Mouse (Mus musculus) stomach, postnatal 0 days (tissue): ENCODE data around the gene Nptx1. TPM values are rescaled to one million over a fixed set of nuclear protein-coding genes. Genes with fewer than 3 reads are reported as not detected.

Source experiments
- ATAC-seq: fragments of 200-750 bp; cut with Nextera tagmentation; 2 replicates; pipeline ENCODE4 v1.8.0; 2017; ENCODE audit not compliant: low FRiP score, low TSS enrichment
- DNase-seq: peaks from one replicate; pipeline ENCODE4 v3.0.0-alpha.2; 2016; ENCODE audit warnings: low spot score
- H3K27ac ChIP-seq: fragments of 300-500 bp; sonication (generic); replicated peaks from 2 replicates; pipeline ENCODE4 v1.5.1; 2014; ENCODE audit warnings: mild to moderate bottlenecking, control low read depth
- H3K27me3 ChIP-seq: fragments of 300-500 bp; sonication (generic); 2 replicates; pipeline ENCODE4 v1.6.1; 2014; ENCODE audit warnings: low read length; ENCODE audit not compliant: control insufficient read depth, insufficient read depth
- H3K36me3 ChIP-seq: fragments of 300-500 bp; sonication (generic); 2 replicates; pipeline ENCODE4 v1.6.1; 2014; ENCODE audit warnings: low read length, mixed read lengths; ENCODE audit not compliant: control insufficient read depth, insufficient read depth
- H3K4me1 ChIP-seq: fragments of 300-500 bp; sonication (generic); replicated peaks from 2 replicates; pipeline ENCODE4 v1.6.1; 2014; ENCODE audit warnings: antibody characterized with exemption; ENCODE audit not compliant: control insufficient read depth, insufficient read depth
- H3K4me2 ChIP-seq: fragments of 300-500 bp; sonication (generic); replicated peaks from 2 replicates; pipeline ENCODE4 v1.6.1; 2014; ENCODE audit warnings: low read depth, mild to moderate bottlenecking, control low read depth, moderate library complexity
- H3K4me3 ChIP-seq: fragments of 300-500 bp; sonication (generic); 2 replicates; pipeline ENCODE4 v1.5.1; 2014; ENCODE audit warnings: low read depth, low read length, control low read depth
- H3K9ac ChIP-seq: fragments of 300-500 bp; sonication (generic); 2 replicates; pipeline ENCODE4 v1.6.1; 2014; ENCODE audit warnings: mild to moderate bottlenecking, low read length, control low read depth, mixed read lengths
- H3K9me3 ChIP-seq: fragments of 300-500 bp; sonication (generic); 2 replicates; pipeline ENCODE4 v1.6.1; 2016; ENCODE audit warnings: low read length; ENCODE audit not compliant: control insufficient read depth
- CTCF ChIP-seq: IDR thresholded peaks from 2 replicates; pipeline ENCODE4 v1.5.1; 2016; ENCODE audit warnings: antibody characterized with exemption, low read depth, mild to moderate bottlenecking, moderate library complexity
- EP300 ChIP-seq: optimal IDR thresholded peaks from 2 replicates; pipeline ENCODE3; 2016; ENCODE audit warnings: antibody characterized with exemption
- WGBS: fragments of 180-500 bp; shearing (Covaris S2); extraction: QIAGEN DNeasy Blood & Tissue Kit; methylation state at CpG from one replicate; pipeline ENCODE4 v1.1.7; 2014; 5-methylcytosine and 5-hydroxymethylcytosine counted together
- polyA plus RNA-seq: library from polyadenylated mRNA; unstranded; fragments of >200 nt; fragmentation: Nextera tagmentation; extraction: Ambion mirVana; gene quantifications from 2 replicates; pipeline ENCODE4 v1.2.1, GENCODE M21; 2015

The Nptx1 gene
- polyA plus RNA-seq, 1 experiment from 2014 or later, result 0.13 TPM

DNA sequence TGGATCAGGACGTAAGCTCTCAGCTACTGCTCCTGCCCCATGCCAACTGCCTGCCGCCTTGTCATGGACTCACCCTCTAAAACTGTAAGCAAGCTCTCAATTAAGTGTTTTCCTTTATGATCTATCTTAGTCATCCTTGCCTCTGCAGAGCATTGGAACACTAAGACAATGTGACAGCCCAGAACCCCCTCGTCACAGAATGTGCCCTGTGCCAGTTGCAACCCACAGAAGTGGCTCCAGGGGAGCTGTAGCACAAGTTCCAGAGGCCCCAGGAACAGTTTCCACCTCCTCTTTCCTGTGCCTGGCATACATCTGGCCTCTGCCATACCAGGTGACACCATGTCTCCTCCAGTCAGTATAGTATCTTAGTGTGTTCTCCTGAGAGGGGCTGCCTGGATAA, 24.2 kb downstream of the Nptx1 start:
- Histone ChIP-seq H3K9ac (no peak overlapping the region), H3K4me1 (0 out of 2 replicates have a peak, but pooled peaks cover 3% of the 10 kb centered on the region), H3K4me2 (no peak overlapping the region), H3K9me3 (no peaks in the 10 kb centered on the region), H3K36me3 (no peaks in the 10 kb centered on the region), H3K4me3 (no peak overlapping the region), H3K27ac (no peak overlapping the region), H3K27me3 (no peaks in the 10 kb centered on the region)
- no peak for TF ChIP-seq CTCF
- no peak for TF ChIP-seq EP300
- WGBS, result 83% methylated on average over 3 of the region's 3 CpGs
- ATAC-seq, result no peak
- DNase-seq, result no peak

DNA sequence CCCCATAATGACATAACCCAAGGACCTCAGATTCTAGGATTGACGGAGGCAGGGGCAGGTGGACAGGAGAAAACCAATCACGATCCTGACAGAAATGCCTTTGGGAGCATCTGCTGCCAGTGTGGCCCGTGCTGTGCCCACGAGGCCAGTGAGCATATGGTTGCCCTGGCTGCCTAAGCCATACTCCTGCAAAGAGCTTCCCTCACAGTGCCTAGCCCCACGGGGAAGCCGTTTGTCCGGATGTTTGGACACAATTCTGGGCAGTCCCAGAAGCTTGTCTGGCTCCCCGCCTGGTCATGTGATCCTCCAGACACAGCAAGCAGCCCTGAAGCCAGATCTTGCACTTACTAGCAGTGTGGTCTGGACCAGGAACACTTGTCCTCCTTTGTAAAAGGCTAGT, 24.8 kb downstream of the Nptx1 start:
- Histone ChIP-seq H3K36me3 (no peaks in the 10 kb centered on the region), H3K9ac (no peak overlapping the region), H3K4me2 (no peak overlapping the region), H3K4me1 (0 out of 2 replicates have a peak, but pooled peaks cover 3% of the 10 kb centered on the region), H3K27ac (no peak overlapping the region), H3K4me3 (no peak overlapping the region), H3K9me3 (no peaks in the 10 kb centered on the region), H3K27me3 (no peaks in the 10 kb centered on the region)
- WGBS, result 72% methylated on average over 8 of the region's 8 CpGs
- no peak for TF ChIP-seq CTCF
- TF ChIP-seq EP300, result no peak
- DNase-seq (no peak), ATAC-seq (no peak)

DNA sequence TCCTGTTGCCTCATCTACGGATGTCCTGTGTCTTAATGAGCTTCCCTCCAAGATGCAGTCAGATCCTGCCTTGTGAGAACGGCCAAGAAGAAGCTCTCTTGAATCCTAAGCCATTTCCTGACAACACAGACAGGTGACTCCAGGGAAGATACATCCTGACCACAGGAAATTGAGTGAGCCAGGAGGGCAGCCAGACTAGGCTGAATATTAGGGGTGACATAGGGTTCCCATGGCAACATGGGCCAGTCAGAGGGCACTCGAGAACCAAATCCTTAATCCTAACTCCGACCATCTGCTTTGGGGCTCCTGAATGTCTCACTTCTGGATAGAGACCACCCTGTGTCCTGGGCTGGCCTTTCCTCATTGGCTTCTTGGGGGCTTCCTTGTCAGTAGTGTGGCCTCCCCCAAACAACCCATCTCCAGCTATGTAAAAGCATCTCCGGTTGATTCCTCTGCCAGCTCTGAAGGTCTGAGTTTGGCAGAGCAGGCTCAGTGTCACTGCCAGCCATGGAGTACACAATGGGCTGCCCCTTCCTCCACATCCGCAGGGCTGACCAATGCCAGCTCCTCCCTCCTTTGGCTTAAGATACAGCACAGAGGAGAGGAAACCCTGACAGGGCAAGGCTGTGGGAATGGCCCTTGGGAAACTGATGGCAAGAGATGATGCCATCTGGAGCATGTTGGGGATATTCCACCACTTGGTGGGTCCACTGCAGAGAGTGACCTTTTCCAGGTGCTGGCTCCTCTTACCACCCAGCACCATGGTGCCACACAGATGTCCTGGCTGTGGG, 25.4 kb downstream of the Nptx1 start:
- Histone ChIP-seq H3K4me2 (no peak overlapping the region), H3K36me3 (no peaks in the 10 kb centered on the region), H3K9me3 (no peaks in the 10 kb centered on the region), H3K27ac (no peak overlapping the region), H3K4me1 (0 out of 2 replicates have a peak, but pooled peaks cover 3% of the 10 kb centered on the region), H3K9ac (no peak overlapping the region), H3K4me3 (no peak overlapping the region), H3K27me3 (no peaks in the 10 kb centered on the region)
- ATAC-seq (no peak), DNase-seq (no peak)
- 80% methylated on average over 6 of the region's 6 CpGs for WGBS
- TF ChIP-seq EP300, result no peak
- no peak for TF ChIP-seq CTCF

DNA sequence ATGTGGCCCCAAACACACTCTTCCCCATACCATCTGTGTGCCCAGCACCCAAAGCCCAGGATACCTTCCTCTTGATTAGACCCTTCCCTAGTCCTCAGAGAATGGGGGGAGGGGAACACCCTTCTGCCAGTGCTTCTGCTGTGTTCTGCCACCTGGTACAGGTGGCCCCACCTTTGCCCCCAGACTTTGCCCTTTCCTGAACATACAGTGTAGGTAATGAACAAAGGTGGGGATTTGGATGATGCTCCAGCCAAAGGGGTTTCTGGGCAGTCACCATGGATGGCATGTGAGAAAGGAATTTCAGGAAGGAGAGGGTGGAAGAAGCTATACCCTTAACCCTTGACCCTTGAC, 26.9 kb downstream of the Nptx1 start:
- Histone ChIP-seq H3K4me2 (no peak overlapping the region), H3K9ac (no peak overlapping the region), H3K36me3 (no peaks in the 10 kb centered on the region), H3K27ac (no peak overlapping the region), H3K4me1 (0 out of 2 replicates have a peak, but pooled peaks cover 3% of the 10 kb centered on the region), H3K9me3 (no peaks in the 10 kb centered on the region), H3K27me3 (no peaks in the 10 kb centered on the region), H3K4me3 (no peak overlapping the region)
- no peak for TF ChIP-seq EP300
- no peak for TF ChIP-seq CTCF
- DNase-seq, result no peak
- no peak for ATAC-seq

DNA sequence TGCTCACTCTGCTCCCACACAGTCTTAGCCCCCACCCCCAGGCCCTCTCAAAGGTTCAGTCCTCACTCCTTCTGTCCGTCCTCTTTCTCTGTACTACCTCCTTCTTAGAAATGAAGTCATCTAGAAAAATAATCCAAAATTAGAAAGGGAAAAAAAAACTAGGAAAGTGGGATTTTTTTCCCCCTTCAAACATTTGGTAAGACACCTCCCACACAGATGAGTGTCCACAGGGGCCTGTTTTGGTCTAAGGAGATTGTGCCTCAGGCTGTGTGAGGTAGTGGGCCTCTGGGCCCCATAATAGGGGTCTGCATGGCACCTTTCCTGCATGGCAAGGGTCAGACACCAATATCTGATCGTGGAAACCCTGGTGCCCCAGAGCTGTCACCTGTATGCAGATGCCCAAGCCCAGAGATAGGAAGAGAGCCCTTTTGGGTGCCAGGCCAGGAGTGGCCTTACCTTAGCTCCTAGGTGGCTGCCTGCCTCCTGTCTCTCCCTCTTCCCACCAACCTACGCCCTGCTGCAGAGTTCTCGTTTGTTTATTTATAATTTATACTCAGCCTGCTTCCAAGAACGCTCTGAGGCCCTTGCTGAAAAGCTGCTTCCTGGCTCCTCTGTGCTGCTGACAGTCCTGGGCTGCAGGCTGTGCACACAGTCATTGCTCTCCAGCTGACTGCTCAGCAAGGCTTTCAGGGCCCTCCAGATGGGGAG, 27.4 kb downstream of the Nptx1 start:
- ATAC-seq, result no peak
- no peaks in the 10 kb centered on the region for H3K9me3 ChIP-seq
- H3K4me2 ChIP-seq, result no peak overlapping the region
- no peak overlapping the region for H3K27ac ChIP-seq
- no peak overlapping the region for H3K9ac ChIP-seq
- 0 out of 2 replicates have a peak, but pooled peaks cover 3% of the 10 kb centered on the region for H3K4me1 ChIP-seq
- WGBS, result 34% methylated on average over 5 of the region's 5 CpGs
- H3K27me3 ChIP-seq, result no peaks in the 10 kb centered on the region
- no peak overlapping the region for H3K4me3 ChIP-seq
- H3K36me3 ChIP-seq, result no peaks in the 10 kb centered on the region
- DNase-seq, result no peak
- no peak for TF ChIP-seq EP300
- no peak for TF ChIP-seq CTCF

DNA sequence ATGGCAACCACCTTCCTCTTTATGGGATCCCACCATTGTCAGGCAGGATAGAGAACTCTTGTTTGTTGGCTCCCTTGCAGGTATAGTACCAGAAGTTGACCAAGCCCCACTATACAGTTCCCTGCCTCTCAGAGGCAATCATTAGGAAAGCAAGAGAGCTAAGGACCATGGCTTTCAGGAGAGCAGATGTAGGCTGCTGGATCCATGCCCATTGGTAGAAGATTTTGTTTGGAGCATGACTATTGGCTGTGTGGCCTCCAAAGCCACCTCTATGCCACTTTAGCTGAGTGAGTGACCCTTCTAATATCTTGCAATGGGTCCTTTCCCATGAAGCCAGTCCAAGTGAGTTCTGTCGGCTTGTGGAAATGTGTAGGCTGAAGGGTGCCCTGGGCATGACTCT, 28.2 kb downstream of the Nptx1 start:
- Histone ChIP-seq H3K36me3 (no peaks in the 10 kb centered on the region), H3K4me2 (no peak overlapping the region), H3K9ac (no peak overlapping the region), H3K9me3 (no peaks in the 10 kb centered on the region), H3K4me3 (no peak overlapping the region), H3K4me1 (no peaks in the 10 kb centered on the region), H3K27ac (no peak overlapping the region), H3K27me3 (no peaks in the 10 kb centered on the region)
- DNase-seq, result no peak
- no peak for ATAC-seq
- TF ChIP-seq CTCF (no peak), EP300 (no peak)
- 88% methylated on average over 1 of the region's 1 CpGs for WGBS
